In genomic region chr8:60632933-60633655, GRCm38 (mm10) we compare ENCODE assay signal across 8 mouse cellular contexts. TPM values are rescaled to one million over a fixed set of nuclear protein-coding genes. Genes with fewer than 3 reads are reported as not detected.
DNase-seq lines count a peak whose midpoint lies in the region; ATAC-seq and TF ChIP-seq lines count a peak whose summit lies in the region.

No protein-coding gene starts in this region.

- peak; percentile 84 for ATAC-seq in lung, embryonic 14.5 days (ENCODE audit: insufficient read depth)
- ATAC-seq in forebrain, embryonic 15.5 days (replicated peaks), result no peak; the same call in 1 of the 2 replicates
- ATAC-seq in midbrain, embryonic 14.5 days (ENCODE audit: low FRiP score, low TSS enrichment), result no peak; the same call in 1 of the 2 replicates

- intact Hi-C loops in left cerebral cortex, postnatal 25 days (cut with DNase I), result loop anchor here (1.0 to 10.0 kb wide), 3 partner anchors 142 to 359 kb away; partner anchors contain the start of gene Nek1

- no peaks in the 10 kb centered on the region; the same call in 1 of the 2 replicates for H3K4me1 ChIP-seq in lung, embryonic 14.5 days (ENCODE audit: insufficient read depth)
- H3K4me1 ChIP-seq in bone marrow macrophage, adult 2 months (ENCODE audit: control insufficient read depth, insufficient read depth, low read length), result no peaks in the 10 kb centered on the region; the same call in 1 of the 2 replicates
- peaks cover 14% of the 10 kb centered on the region for H3K4me1 ChIP-seq in forebrain, embryonic 15.5 days
- no peaks in the 10 kb centered on the region; the same call in 1 of the 2 replicates for H3K4me1 ChIP-seq in midbrain, embryonic 14.5 days (ENCODE audit: control insufficient read depth, insufficient read depth, low read length)

- H3K27ac ChIP-seq in lung, embryonic 14.5 days (ENCODE audit: low read depth), result peak overlapping the region; percentile 30; the same call in 1 of the 2 replicates
- H3K27ac ChIP-seq in bone marrow macrophage, adult 2 months (ENCODE audit: insufficient read depth, low read depth, low read length), result no peak overlapping the region
- H3K27ac ChIP-seq in forebrain, embryonic 15.5 days (replicated peaks), result peak overlapping the region; percentile 72; the same call in 1 of the 2 replicates
- peak overlapping the region; percentile 73 for H3K27ac ChIP-seq in midbrain, embryonic 14.5 days (replicated peaks; ENCODE audit: low read depth, low read length)

- peak; percentile 45 for DNase-seq in lung, embryonic 14.5 days
- no peak for DNase-seq in lung, postnatal 4 days
- DNase-seq in left cerebral cortex, postnatal 25 days (ENCODE audit: low spot score in 2 of 2), result peak; percentile 39 to 52
- peak; percentile 67 for DNase-seq in midbrain, embryonic 14.5 days
- no peak for DNase-seq in cerebellum, postnatal 10 days
- no peak for DNase-seq in urinary bladder, postnatal 10 days (ENCODE audit: low spot score)

- WGBS in lung, embryonic 14.5 days, result under 1% methylated on average over 56 of the region's 56 CpGs
- WGBS in forebrain, embryonic 15.5 days, result under 1% methylated on average over 56 of the region's 56 CpGs
- under 1% methylated on average over 56 of the region's 56 CpGs for WGBS in midbrain, embryonic 14.5 days

- peak overlapping the region; percentile 98 for H3K4me2 ChIP-seq in lung, embryonic 14.5 days
- H3K4me2 ChIP-seq in forebrain, embryonic 15.5 days (replicated peaks), result peak overlapping the region; percentile 94
- peak overlapping the region; percentile 98 for H3K4me2 ChIP-seq in midbrain, embryonic 14.5 days (ENCODE audit: low read length)

- no peaks in the 10 kb centered on the region for H3K9me3 ChIP-seq in lung, embryonic 14.5 days (ENCODE audit: low read depth, low read length)
- H3K9me3 ChIP-seq in forebrain, embryonic 15.5 days, result no peaks in the 10 kb centered on the region
- no peaks in the 10 kb centered on the region for H3K9me3 ChIP-seq in midbrain, embryonic 14.5 days (ENCODE audit: control insufficient read depth, low read length)

- no peaks in the 10 kb centered on the region for H3K27me3 ChIP-seq in lung, embryonic 14.5 days (ENCODE audit: insufficient read depth, low read length)
- 0 out of 2 replicates have a peak, but pooled peaks cover 6% of the 10 kb centered on the region for H3K27me3 ChIP-seq in forebrain, embryonic 15.5 days
- H3K27me3 ChIP-seq in midbrain, embryonic 14.5 days (ENCODE audit: control insufficient read depth, insufficient read depth, low read length), result 0 out of 2 replicates have a peak, but pooled peaks cover 5% of the 10 kb centered on the region

- H3K36me3 ChIP-seq in lung, embryonic 14.5 days (ENCODE audit: insufficient read depth), result no peaks in the 10 kb centered on the region
- no peaks in the 10 kb centered on the region for H3K36me3 ChIP-seq in forebrain, embryonic 15.5 days
- no peaks in the 10 kb centered on the region for H3K36me3 ChIP-seq in midbrain, embryonic 14.5 days (ENCODE audit: control insufficient read depth, insufficient read depth, low read length)

- peak overlapping the region; percentile 65 for H3K9ac ChIP-seq in lung, embryonic 14.5 days
- peak overlapping the region; percentile 63 for H3K9ac ChIP-seq in forebrain, embryonic 15.5 days (replicated peaks)
- H3K9ac ChIP-seq in midbrain, embryonic 14.5 days (replicated peaks; ENCODE audit: low read length), result peak overlapping the region; percentile 68

- no peak for TF ChIP-seq POLR2A in bone marrow macrophage, adult 2 months (IDR thresholded peaks at IDR 0.05; ENCODE audit: borderline replicate concordance, low read depth, low read length)

- H3K4me3 ChIP-seq in lung, embryonic 14.5 days (ENCODE audit: low read depth, low read length), result peak overlapping the region; percentile 65
- H3K4me3 ChIP-seq in bone marrow macrophage, adult 2 months (ENCODE audit: insufficient read depth, low read length), result peak overlapping the region; percentile 86
- H3K4me3 ChIP-seq in forebrain, embryonic 15.5 days, result peak overlapping the region; percentile 70
- peak overlapping the region; percentile 62 for H3K4me3 ChIP-seq in midbrain, embryonic 14.5 days (replicated peaks; ENCODE audit: low read depth, low read length)

- TF ChIP-seq CTCF in lung, embryonic 14.5 days (IDR thresholded peaks at IDR 0.05; ENCODE audit: low read depth), result peak; percentile 45; the same call in 1 of the 2 replicates
- TF ChIP-seq CTCF in bone marrow macrophage, adult 2 months (IDR thresholded peaks at IDR 0.05; ENCODE audit: low read depth, low read length), result no peak

RNA-seq across cellular contexts. Expression of gene Mfap3l, which starts 0.5 kb away (rescaled TPM):
- polyA plus RNA-seq in lung, embryonic 14.5 days (2014; fragmentation: Nextera tagmentation; extraction: Ambion mirVana), result 5.6 and 5.7 TPM in 2 replicates
- 5.0 and 6.2 TPM in 2 replicates for polyA plus RNA-seq in bone marrow macrophage, adult 2 months (2012; ENCODE audit: insufficient read depth, insufficient read length, missing spikeins)
- polyA plus RNA-seq in forebrain, embryonic 15.5 days (2015; fragmentation: Nextera tagmentation; extraction: Ambion mirVana), result 1.1 and 1.3 TPM in 2 replicates
- total RNA-seq in left cerebral cortex, postnatal 25 days (2021), result 10 to 100 TPM; 49.8 to 57.8 TPM
- polyA plus RNA-seq in midbrain, embryonic 14.5 days (2014; fragmentation: Nextera tagmentation; extraction: Ambion mirVana), result 2.4 and 3.0 TPM in 2 replicates

Comparison
In these comparisons a context has a peak if more than half of its experiments do, and no peak if none do; other contexts are left out.
1. DNase-seq: peak in lung, embryonic 14.5 days (single experiment), left cerebral cortex, postnatal 25 days (2 of 2) and midbrain, embryonic 14.5 days (single experiment); none in lung, postnatal 4 days (0 of 2), cerebellum, postnatal 10 days (0 of 2) and urinary bladder, postnatal 10 days (single experiment).
2. Peak in every context shown above with its lines, with median percentiles within 50 percentile points of each other: H3K4me2 ChIP-seq, H3K4me3 ChIP-seq and H3K9ac ChIP-seq.